Mouse (Mus musculus) granulocyte monocyte progenitor cell, adult 5-6 weeks (primary cell): ENCODE data around the gene Plekhg5. TPM values are rescaled to one million over a fixed set of nuclear protein-coding genes. Genes with fewer than 3 reads are reported as not detected.
"Not testable (repeated sequence)": the region's sequence is repeated elsewhere in the genome, so short reads cannot be mapped to it uniquely, and the experiment has no call there.

Experiments
- ATAC-seq: replicated peaks from 2 replicates; pipeline ENCODE4 v1.8.0; 2016; ENCODE audit warnings: mild to moderate bottlenecking, moderate TSS enrichment, inconsistent platforms; ENCODE audit not compliant: poor library complexity, severe bottlenecking
- total RNA-seq, 2 experiments: library from RNA; stranded (forward) in 1 of 2; stranded (reverse) in 1 of 2; fragments of 200-712, 200-1000 nt in 1 of 2; fragments of >200 nt in 1 of 2; fragmentation: Nextera tagmentation in 1 of 2; gene quantifications; 2 replicates each; pipeline ENCODE4 v1.2.3; 2014 to 2017

Plekhg5 gene
- total RNA-seq (2014; fragmentation: Nextera tagmentation): 0.34 and 7.6 TPM in 2 replicates
- total RNA-seq (2017): 1.8 and 2.2 TPM in 2 replicates

- ATAC-seq: peak; percentile 88
Measured at GRCm38 (mm10) chr4:152072121-152072601, at the start of gene Plekhg5. Gene Plekhg5 (plus strand): TSS chr4:152072498.

- no peak for ATAC-seq
Measured at GRCm38 (mm10) chr4:152022506-152022905, 49.8 kb upstream of the Plekhg5 start.

- ATAC-seq: no peak
Measured at GRCm38 (mm10) chr4:152024525-152024924, 47.8 kb upstream of the Plekhg5 start.

GRCm38 (mm10) chr4:152026751-152027508 lies 45.4 kb upstream of the Plekhg5 start:
- ATAC-seq: peak; percentile 31

GRCm38 (mm10) chr4:152027524-152027923 lies 44.8 kb upstream of the Plekhg5 start, which contains the start of gene Zbtb48:
Gene Zbtb48 (minus strand): TSS chr4:152027671.
- peak; percentile 81 for ATAC-seq

- no peak for ATAC-seq
Measured at GRCm38 (mm10) chr4:152028456-152028855, 43.8 kb upstream of the Plekhg5 start.

- ATAC-seq: no peak
Measured at GRCm38 (mm10) chr4:152029087-152029486, 43.2 kb upstream of the Plekhg5 start.

GRCm38 (mm10) chr4:152029997-152030396 lies 42.3 kb upstream of the Plekhg5 start:
- peak; percentile 34 for ATAC-seq

GRCm38 (mm10) chr4:152032922-152033321 lies 39.4 kb upstream of the Plekhg5 start:
- ATAC-seq: no peak

GRCm38 (mm10) chr4:152036464-152036863 lies 35.8 kb upstream of the Plekhg5 start:
- ATAC-seq: not testable (repeated sequence)

- peak; percentile 57 for ATAC-seq
Measured at GRCm38 (mm10) chr4:152038225-152038984, 33.9 kb upstream of the Plekhg5 start, which contains the start of gene Tas1r1. Gene Tas1r1 (minus strand): TSS chr4:152038568.

GRCm38 (mm10) chr4:152038985-152039830 lies 33.1 kb upstream of the Plekhg5 start, which contains the start of gene Nol9:
Gene Nol9 (plus strand): TSS chr4:152039321.
- peak; percentile 92 for ATAC-seq

- ATAC-seq: no peak
Measured at GRCm38 (mm10) chr4:152039831-152040310, 32.4 kb upstream of the Plekhg5 start.

- ATAC-seq: no peak
Measured at GRCm38 (mm10) chr4:152041924-152042641, 30.2 kb upstream of the Plekhg5 start.

- no peak for ATAC-seq
Measured at GRCm38 (mm10) chr4:152043171-152043570, 29.1 kb upstream of the Plekhg5 start.

- no peak for ATAC-seq
Measured at GRCm38 (mm10) chr4:152044609-152045008, 27.7 kb upstream of the Plekhg5 start.

- ATAC-seq: no peak
Measured at GRCm38 (mm10) chr4:152062390-152063110, 9.7 kb upstream of the Plekhg5 start.

- ATAC-seq: no peak
Measured at GRCm38 (mm10) chr4:152067280-152067679, 5.0 kb upstream of the Plekhg5 start.
